Mouse (Mus musculus): Measurements from ENCODE around the gene Mdm4. TPM values are rescaled to one million over a fixed set of nuclear protein-coding genes. Genes with fewer than 3 reads are reported as not detected.

Gene Mdm4
- polyA plus RNA-seq, 1 experiment: 7.4 TPM

DNA sequence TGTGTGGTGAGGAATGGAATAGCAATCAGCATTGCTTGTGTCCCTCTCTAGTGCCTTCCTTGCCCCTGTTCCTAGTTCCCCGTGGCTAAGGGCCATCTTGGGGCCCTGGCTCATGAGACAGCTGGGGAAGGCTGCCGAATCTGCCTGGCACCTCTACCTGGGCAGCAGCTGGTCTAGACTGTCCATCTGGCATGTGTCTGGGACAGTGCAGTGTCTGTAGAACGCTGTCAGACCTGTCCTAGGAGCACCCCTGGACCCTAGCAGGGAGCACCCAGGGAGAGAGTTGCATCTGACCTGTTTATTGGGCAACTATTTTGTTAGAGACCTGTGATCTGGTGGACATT, 101.5 kb downstream of the Mdm4 start:
- Histone ChIP-seq H3ac (ENCODE audit: control insufficient read depth, insufficient read length, low read depth) (no peak overlapping the region), H3K79me2 (ENCODE audit: control insufficient read depth, insufficient read depth) (no peaks in the 10 kb centered on the region), H3K4me3 (ENCODE audit: insufficient read depth, poor library complexity, severe bottlenecking) (no peak overlapping the region), H3K27me3 (ENCODE audit: control insufficient read depth, insufficient read depth, insufficient read length) (no peaks in the 10 kb centered on the region), H3K36me3 (ENCODE audit: control insufficient read depth, insufficient read depth) (no peaks in the 10 kb centered on the region), H3K79me3 (ENCODE audit: low read depth) (no peaks in the 10 kb centered on the region)
- TF ChIP-seq CTCF (IDR thresholded peaks at IDR 0.05; ENCODE audit: control insufficient read depth, insufficient read depth, insufficient read length) (no peak), MAX (IDR thresholded peaks at IDR 0.05) (no peak)

DNA sequence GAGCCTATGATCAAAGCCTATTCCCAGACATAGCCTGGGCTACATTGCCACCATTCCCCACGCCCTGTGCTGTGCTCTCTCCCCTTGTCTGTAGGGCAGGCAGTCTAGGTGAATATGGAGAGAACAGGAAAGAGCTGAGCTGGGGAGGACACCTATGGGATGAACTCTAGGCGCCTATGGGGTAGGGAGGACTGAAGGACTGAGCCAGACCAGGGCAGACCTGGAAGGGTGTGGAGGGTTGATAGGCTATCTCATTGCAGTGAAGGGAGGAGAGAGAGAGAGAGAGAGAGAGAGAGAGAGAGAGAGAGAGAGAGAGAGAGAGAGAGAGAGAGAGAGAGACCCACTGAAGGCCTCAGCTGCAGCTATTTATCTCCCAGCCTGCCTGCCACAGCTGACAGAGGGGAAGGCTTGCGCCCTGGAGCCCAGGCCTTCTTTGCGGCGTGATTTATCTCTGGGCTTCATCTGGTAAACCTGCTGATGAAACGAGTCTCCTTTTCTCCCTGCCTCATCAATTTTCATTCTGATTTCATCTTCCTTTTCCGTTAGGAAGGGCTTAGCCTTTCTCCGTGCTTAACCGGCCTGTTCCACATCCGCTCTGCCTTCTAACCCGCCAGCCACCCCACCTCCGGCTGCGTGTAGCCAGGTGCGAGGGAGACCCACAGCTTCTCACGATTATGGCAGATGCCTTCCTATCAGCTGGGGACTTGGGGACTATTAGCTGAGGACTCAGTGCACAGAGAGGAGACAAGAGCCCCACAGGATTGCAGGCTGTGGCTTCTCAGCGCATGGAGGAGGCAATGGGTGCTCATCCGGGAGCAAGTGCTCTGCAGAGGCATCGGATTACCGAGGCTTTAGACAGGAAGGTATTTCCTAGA, 102.1 kb downstream of the Mdm4 start:
- no peaks in the 10 kb centered on the region for H3K79me2 ChIP-seq (ENCODE audit: control insufficient read depth, insufficient read depth)
- H3K36me3 ChIP-seq (ENCODE audit: control insufficient read depth, insufficient read depth): no peaks in the 10 kb centered on the region
- H3K79me3 ChIP-seq (ENCODE audit: low read depth): no peaks in the 10 kb centered on the region
- no peak for TF ChIP-seq FOSL1 (IDR thresholded peaks at IDR 0.05; ENCODE audit: insufficient read depth, low read length, poor library complexity, severe bottlenecking)
- no peak for TF ChIP-seq MYOG (IDR thresholded peaks at IDR 0.05; ENCODE audit: control insufficient read depth, extremely low read depth, insufficient read length)
- no peak for TF ChIP-seq CEBPB (IDR thresholded peaks at IDR 0.05; ENCODE audit: low read depth)
- TF ChIP-seq MYOD1 (IDR thresholded peaks at IDR 0.05; ENCODE audit: control insufficient read depth, insufficient read length, low read depth): no peak
- TF ChIP-seq CTCF (IDR thresholded peaks at IDR 0.05; ENCODE audit: control insufficient read depth, insufficient read depth, insufficient read length): no peak
- no peak for TF ChIP-seq USF1 (IDR thresholded peaks at IDR 0.05; ENCODE audit: low read depth)
- TF ChIP-seq MAX (IDR thresholded peaks at IDR 0.05): no peak
- H3K27me3 ChIP-seq (ENCODE audit: control insufficient read depth, insufficient read depth, insufficient read length): no peaks in the 10 kb centered on the region
- H3ac ChIP-seq (ENCODE audit: control insufficient read depth, insufficient read length, low read depth): no peak overlapping the region
- H3K4me3 ChIP-seq (ENCODE audit: insufficient read depth, poor library complexity, severe bottlenecking): no peak overlapping the region

DNA sequence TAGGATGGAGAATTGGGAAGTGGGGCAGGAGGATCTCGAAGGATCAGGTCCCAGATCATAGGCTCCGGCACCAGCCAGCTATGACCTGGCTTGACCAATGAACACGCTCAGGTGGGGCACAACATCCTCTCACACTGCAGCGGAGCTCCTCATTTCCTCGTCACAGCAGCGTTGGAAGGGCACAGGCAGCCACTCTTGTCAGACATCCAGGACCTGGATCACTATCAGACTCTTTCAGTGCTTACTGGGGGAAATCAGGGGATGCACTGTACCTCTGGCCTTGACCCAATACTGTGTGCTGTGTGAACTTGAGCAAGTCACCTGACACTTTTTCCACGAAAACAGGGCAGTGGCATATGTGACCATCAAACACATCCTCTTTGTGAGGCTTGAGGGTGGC, 105.1 kb downstream of the Mdm4 start:
- TF ChIP-seq FOSL1 (IDR thresholded peaks at IDR 0.05; ENCODE audit: insufficient read depth, low read length, poor library complexity, severe bottlenecking) (no peak), MAX (IDR thresholded peaks at IDR 0.05) (no peak), USF1 (IDR thresholded peaks at IDR 0.05; ENCODE audit: low read depth) (no peak), CTCF (IDR thresholded peaks at IDR 0.05; ENCODE audit: control insufficient read depth, insufficient read depth, insufficient read length) (no peak), CEBPB (IDR thresholded peaks at IDR 0.05; ENCODE audit: low read depth) (no peak), MYOG (IDR thresholded peaks at IDR 0.05; ENCODE audit: control insufficient read depth, extremely low read depth, insufficient read length) (no peak), MYOD1 (IDR thresholded peaks at IDR 0.05; ENCODE audit: control insufficient read depth, insufficient read length, low read depth) (no peak)
- Histone ChIP-seq H3K4me3 (ENCODE audit: insufficient read depth, poor library complexity, severe bottlenecking) (no peak overlapping the region), H3K79me2 (ENCODE audit: control insufficient read depth, insufficient read depth) (no peaks in the 10 kb centered on the region)

DNA sequence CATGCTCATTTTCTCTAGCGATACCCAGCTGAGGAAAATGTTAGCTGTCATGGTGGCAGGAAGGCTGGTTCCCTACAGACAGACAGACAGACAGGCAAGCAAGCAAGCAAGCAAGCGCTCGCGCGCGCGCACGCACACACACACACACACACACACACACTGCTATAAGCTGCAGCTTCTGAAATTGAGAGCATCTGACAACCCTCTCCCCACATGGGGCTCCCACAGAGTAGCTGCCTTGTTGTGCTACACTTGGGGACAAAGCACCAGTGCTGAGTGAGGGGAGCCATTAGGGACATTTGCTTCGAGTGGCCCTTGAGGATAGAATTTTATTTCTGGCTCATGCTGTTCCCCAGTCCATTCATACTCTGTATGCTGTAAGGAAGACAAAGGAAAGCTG, 108.1 kb downstream of the Mdm4 start:
- Histone ChIP-seq H3K79me3 (ENCODE audit: low read depth) (no peaks in the 10 kb centered on the region), H3K79me2 (ENCODE audit: control insufficient read depth, insufficient read depth) (no peaks in the 10 kb centered on the region), H3K36me3 (ENCODE audit: control insufficient read depth, insufficient read depth) (no peaks in the 10 kb centered on the region), H3K4me3 (ENCODE audit: insufficient read depth, poor library complexity, severe bottlenecking) (no peak overlapping the region), H3K27me3 (ENCODE audit: control insufficient read depth, insufficient read depth, insufficient read length) (no peaks in the 10 kb centered on the region), H3ac (ENCODE audit: control insufficient read depth, insufficient read length, low read depth) (no peak overlapping the region)
- no peak for TF ChIP-seq MYOD1 (IDR thresholded peaks at IDR 0.05; ENCODE audit: control insufficient read depth, insufficient read length, low read depth)
- TF ChIP-seq MYOG (IDR thresholded peaks at IDR 0.05; ENCODE audit: control insufficient read depth, extremely low read depth, insufficient read length): no peak
- no peak for TF ChIP-seq FOSL1 (IDR thresholded peaks at IDR 0.05; ENCODE audit: insufficient read depth, low read length, poor library complexity, severe bottlenecking)
- TF ChIP-seq CEBPB (IDR thresholded peaks at IDR 0.05; ENCODE audit: low read depth): no peak
- no peak for TF ChIP-seq MAX (IDR thresholded peaks at IDR 0.05)

More for the DNA sequence above, 105.1 kb downstream of the Mdm4 start:
- Histone ChIP-seq H3K79me3 (ENCODE audit: low read depth) (no peaks in the 10 kb centered on the region), H3K27me3 (ENCODE audit: control insufficient read depth, insufficient read depth, insufficient read length) (no peaks in the 10 kb centered on the region), H3K36me3 (ENCODE audit: control insufficient read depth, insufficient read depth) (no peaks in the 10 kb centered on the region), H3ac (ENCODE audit: control insufficient read depth, insufficient read length, low read depth) (no peak overlapping the region)

DNA sequence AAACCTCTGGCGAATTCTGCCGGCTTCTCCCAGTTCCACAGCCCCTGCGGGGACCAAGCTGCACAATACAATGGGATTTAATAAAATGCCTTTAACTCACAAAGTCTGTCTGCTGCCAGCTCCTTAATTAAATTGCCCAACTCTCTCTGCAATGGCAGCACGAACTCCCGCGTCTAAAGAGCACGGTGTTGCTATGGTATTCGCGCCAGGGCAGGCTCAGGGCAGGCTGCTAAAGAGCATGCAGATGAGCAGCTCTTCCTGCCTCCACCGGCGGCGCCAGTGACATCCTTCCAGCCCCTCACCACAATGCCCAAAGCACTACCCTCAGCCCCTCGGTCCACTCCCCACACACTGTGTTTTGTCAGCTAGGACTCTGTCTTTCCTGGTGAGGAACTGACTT, 109.3 kb downstream of the Mdm4 start:
- no peaks in the 10 kb centered on the region for H3K79me2 ChIP-seq (ENCODE audit: control insufficient read depth, insufficient read depth)
- H3K4me3 ChIP-seq (ENCODE audit: insufficient read depth, poor library complexity, severe bottlenecking): no peak overlapping the region
- H3K79me3 ChIP-seq (ENCODE audit: low read depth): no peaks in the 10 kb centered on the region
- no peaks in the 10 kb centered on the region for H3K36me3 ChIP-seq (ENCODE audit: control insufficient read depth, insufficient read depth)
- TF ChIP-seq MYOG (IDR thresholded peaks at IDR 0.05; ENCODE audit: control insufficient read depth, extremely low read depth, insufficient read length) (no peak), MAX (IDR thresholded peaks at IDR 0.05) (no peak), FOSL1 (IDR thresholded peaks at IDR 0.05; ENCODE audit: insufficient read depth, low read length, poor library complexity, severe bottlenecking) (no peak), USF1 (IDR thresholded peaks at IDR 0.05; ENCODE audit: low read depth) (no peak), CEBPB (IDR thresholded peaks at IDR 0.05; ENCODE audit: low read depth) (no peak), MYOD1 (IDR thresholded peaks at IDR 0.05; ENCODE audit: control insufficient read depth, insufficient read length, low read depth) (no peak), CTCF (IDR thresholded peaks at IDR 0.05; ENCODE audit: control insufficient read depth, insufficient read depth, insufficient read length) (no peak)
- no peak overlapping the region for H3ac ChIP-seq (ENCODE audit: control insufficient read depth, insufficient read length, low read depth)
- no peaks in the 10 kb centered on the region for H3K27me3 ChIP-seq (ENCODE audit: control insufficient read depth, insufficient read depth, insufficient read length)

DNA sequence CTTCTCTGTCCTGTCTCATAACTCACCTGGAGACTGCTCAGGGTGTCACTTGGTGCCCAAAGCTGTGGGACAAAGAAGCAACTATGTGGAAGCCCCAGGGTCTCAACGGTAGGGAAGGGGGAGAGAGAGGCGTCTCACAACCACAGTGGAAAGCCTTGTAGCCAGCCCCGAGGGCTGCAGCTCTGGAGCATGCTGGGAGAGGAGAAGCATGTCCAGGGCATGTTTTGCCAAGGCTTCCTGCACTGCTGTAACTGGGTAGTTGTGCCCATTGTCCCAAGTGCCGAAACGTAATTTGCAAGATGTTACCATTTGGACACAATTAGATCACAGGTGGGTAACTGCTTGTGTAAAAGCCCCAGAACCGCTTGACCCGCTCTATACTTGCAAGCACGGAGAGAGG, 111.1 kb downstream of the Mdm4 start:
- Histone ChIP-seq H3K79me3 (ENCODE audit: low read depth) (no peaks in the 10 kb centered on the region), H3K4me3 (ENCODE audit: insufficient read depth, poor library complexity, severe bottlenecking) (no peak overlapping the region), H3K27me3 (ENCODE audit: control insufficient read depth, insufficient read depth, insufficient read length) (no peaks in the 10 kb centered on the region), H3K79me2 (ENCODE audit: control insufficient read depth, insufficient read depth) (no peaks in the 10 kb centered on the region), H3K36me3 (ENCODE audit: control insufficient read depth, insufficient read depth) (no peaks in the 10 kb centered on the region), H3ac (ENCODE audit: control insufficient read depth, insufficient read length, low read depth) (no peak overlapping the region)
- TF ChIP-seq CTCF (IDR thresholded peaks at IDR 0.05; ENCODE audit: control insufficient read depth, insufficient read depth, insufficient read length) (no peak), MYOG (IDR thresholded peaks at IDR 0.05; ENCODE audit: control insufficient read depth, extremely low read depth, insufficient read length) (no peak), FOSL1 (IDR thresholded peaks at IDR 0.05; ENCODE audit: insufficient read depth, low read length, poor library complexity, severe bottlenecking) (no peak)

Data from C2C12 (cell line).